In genomic region chr5:118636399-118637369, GRCm38 (mm10) we compare ENCODE assay signal across 12 mouse cellular contexts.
DNase-seq lines count a peak whose midpoint lies in the region; ATAC-seq lines count a peak whose summit lies in the region.
"Had no signal": no experiment of that assay in that cellular context is flagged by ENCODE, and none has a peak within 500 bp of the region (broad histone marks: within the 10 kb centered on the region; RNA-seq: fewer than 3 reads in every experiment).

No protein-coding gene starts in this region.

- no peak overlapping the region for H3K9ac ChIP-seq in hindbrain, embryonic 13.5 days
- peak overlapping the region; percentile 36; the same call in 1 of the 2 replicates for H3K9ac ChIP-seq in midbrain, embryonic 13.5 days (replicated peaks)
- H3K9ac ChIP-seq: liver, postnatal 0 days; neural tube, embryonic 13.5 days had no signal

- no peaks in the 10 kb centered on the region for H3K27me3 ChIP-seq in hindbrain, embryonic 13.5 days
- H3K27me3 ChIP-seq in midbrain, embryonic 13.5 days, result no peaks in the 10 kb centered on the region
- H3K27me3 ChIP-seq: heart, embryonic 13.5 days; limb, embryonic 13.5 days; neural tube, embryonic 13.5 days had no signal

- H3K36me3 ChIP-seq in hindbrain, embryonic 13.5 days, result no peaks in the 10 kb centered on the region
- no peaks in the 10 kb centered on the region for H3K36me3 ChIP-seq in midbrain, embryonic 13.5 days
- H3K36me3 ChIP-seq: heart, embryonic 13.5 days; limb, embryonic 13.5 days; neural tube, embryonic 13.5 days had no signal

- intact Hi-C loops in left cerebral cortex, postnatal 14 days (cut with DNase I), result no loop called here

- 90% methylated on average over 16 of the region's 16 CpGs for WGBS in hindbrain, embryonic 13.5 days
- WGBS in midbrain, embryonic 13.5 days, result 87% methylated on average over 16 of the region's 16 CpGs

- DNase-seq in B cell, adult 2 months, result peak; percentile 61 to 62
- DNase-seq in MEL-GATA-1-ER (ENCODE audit: extremely low read depth, low read depth), result peak; percentile 71
- DNase-seq in left cerebral cortex, postnatal 14 days (ENCODE audit: low spot score in 2 of 2), result no peak
- DNase-seq in adrenal gland, postnatal 36 days, result no peak
- no peak for DNase-seq in heart, adult 9 months (ENCODE audit: low spot score in 2 of 2)
- DNase-seq: liver, postnatal 0 days; lung, postnatal 4 days had no signal

- no peak for ATAC-seq in hindbrain, embryonic 13.5 days (ENCODE audit: low FRiP score)
- no peak for ATAC-seq in midbrain, embryonic 13.5 days
- ATAC-seq: liver, postnatal 0 days had no signal

- no peak overlapping the region for H3K4me2 ChIP-seq in hindbrain, embryonic 13.5 days
- no peak overlapping the region for H3K4me2 ChIP-seq in midbrain, embryonic 13.5 days (replicated peaks)
- H3K4me2 ChIP-seq: heart, embryonic 13.5 days; neural tube, embryonic 13.5 days had no signal

- no peak overlapping the region for H3K4me3 ChIP-seq in hindbrain, embryonic 13.5 days
- no peak overlapping the region for H3K4me3 ChIP-seq in midbrain, embryonic 13.5 days (replicated peaks)
- H3K4me3 ChIP-seq: heart, embryonic 13.5 days; limb, embryonic 13.5 days; neural tube, embryonic 13.5 days had no signal

- peaks cover 56% of the 10 kb centered on the region for H3K4me1 ChIP-seq in hindbrain, embryonic 13.5 days (replicated peaks)
- peaks cover 34% of the 10 kb centered on the region for H3K4me1 ChIP-seq in midbrain, embryonic 13.5 days (replicated peaks)

- H3K9me3 ChIP-seq in hindbrain, embryonic 13.5 days, result no peaks in the 10 kb centered on the region
- no peaks in the 10 kb centered on the region for H3K9me3 ChIP-seq in midbrain, embryonic 13.5 days
- H3K9me3 ChIP-seq: heart, embryonic 13.5 days; limb, embryonic 13.5 days; neural tube, embryonic 13.5 days had no signal

- H3K27ac ChIP-seq in hindbrain, embryonic 13.5 days, result peak overlapping the region; percentile 80; the same call in 1 of the 2 replicates
- H3K27ac ChIP-seq in midbrain, embryonic 13.5 days, result peak overlapping the region; percentile 82

Comparison
In these comparisons a context has a peak if more than half of its experiments do, and no peak if none do; other contexts are left out.
1. DNase-seq: peak in B cell, adult 2 months (2 of 2) and MEL-GATA-1-ER (single experiment); none in left cerebral cortex, postnatal 14 days (0 of 2), adrenal gland, postnatal 36 days (0 of 2) and heart, adult 9 months (0 of 2).